Comparison of ENCODE assay signal across 12 mouse cellular contexts in genomic region chr11:113442036-113442435, GRCm38 (mm10).
"Had no signal": no experiment of that assay in that cellular context is flagged by ENCODE, and none has a peak within 500 bp of the region (broad histone marks: within the 10 kb centered on the region; RNA-seq: fewer than 3 reads in every experiment).

No protein-coding gene starts in this region.

- DNase-seq: left cerebral cortex, postnatal 4 days; liver; liver, embryonic 13.5 days; liver, postnatal 0 days; lung, adult 18-20 months; lung, adult 2 months; lung, embryonic 14.5 days; lung, postnatal 10 days; lung, postnatal 14 days; lung, postnatal 36 days; lung, postnatal 4 days; midbrain, embryonic 14.5 days had no signal
